Mouse (Mus musculus): ENCODE data around the gene Cib4. TPM values are rescaled to one million over a fixed set of nuclear protein-coding genes. Genes with fewer than 3 reads are reported as not detected.

Cib4 gene
- polyA plus RNA-seq, 1 experiment from 2014 or later, result not detected

- 43% methylated on average over 3 of the region's 3 CpGs for WGBS
- Histone ChIP-seq H3K4me2 (no peak overlapping the region), H3K4me3 (no peak overlapping the region), H3K36me3 (no peaks in the 10 kb centered on the region), H3K27ac (replicated peaks) (no peak overlapping the region), H3K9me3 (no peaks in the 10 kb centered on the region), H3K4me1 (replicated peaks) (no peaks in the 10 kb centered on the region), H3K9ac (no peak overlapping the region), H3K27me3 (no peaks in the 10 kb centered on the region)
- no peak for ATAC-seq (ENCODE audit: low FRiP score, low read depth)
Measured at GRCm38 (mm10) chr5:30559986-30560493, 14.4 kb upstream of the Cib4 start.

- Histone ChIP-seq H3K9ac (no peak overlapping the region), H3K4me3 (no peak overlapping the region), H3K36me3 (no peaks in the 10 kb centered on the region), H3K27me3 (no peaks in the 10 kb centered on the region), H3K4me1 (replicated peaks) (no peaks in the 10 kb centered on the region), H3K9me3 (no peaks in the 10 kb centered on the region), H3K4me2 (no peak overlapping the region), H3K27ac (replicated peaks) (no peak overlapping the region)
- WGBS, result 85% methylated on average over 3 of the region's 3 CpGs
- no peak for ATAC-seq (ENCODE audit: low FRiP score, low read depth)
Measured at GRCm38 (mm10) chr5:30559421-30559820, 13.8 kb upstream of the Cib4 start.

DNA sequence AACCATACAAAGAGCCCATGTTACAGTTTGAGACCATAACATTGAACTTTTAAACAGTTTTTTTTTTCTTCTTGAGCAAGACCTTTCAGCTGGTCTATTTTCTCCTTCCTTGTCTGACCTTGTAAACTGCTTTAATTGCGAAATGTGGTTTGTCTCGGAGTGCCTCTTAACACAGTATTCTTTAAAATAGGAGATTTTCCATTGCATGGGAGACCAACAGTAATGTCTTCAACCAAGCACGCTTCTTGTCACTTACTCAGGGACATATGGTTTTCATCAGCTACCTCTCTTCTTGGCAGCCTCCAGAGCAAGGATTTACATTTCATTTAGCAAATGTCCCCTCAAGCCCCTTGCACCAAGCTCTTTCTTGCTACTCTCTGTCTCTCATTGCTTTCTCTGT, 10.6 kb upstream of the Cib4 start:
- Histone ChIP-seq H3K9me3 (no peaks in the 10 kb centered on the region), H3K9ac (no peak overlapping the region), H3K36me3 (no peaks in the 10 kb centered on the region), H3K27me3 (no peaks in the 10 kb centered on the region), H3K4me2 (no peak overlapping the region), H3K4me1 (replicated peaks) (no peaks in the 10 kb centered on the region), H3K4me3 (no peak overlapping the region), H3K27ac (replicated peaks) (no peak overlapping the region)
- 87% methylated on average over 3 of the region's 3 CpGs for WGBS
- ATAC-seq (ENCODE audit: low FRiP score, low read depth), result no peak

DNA sequence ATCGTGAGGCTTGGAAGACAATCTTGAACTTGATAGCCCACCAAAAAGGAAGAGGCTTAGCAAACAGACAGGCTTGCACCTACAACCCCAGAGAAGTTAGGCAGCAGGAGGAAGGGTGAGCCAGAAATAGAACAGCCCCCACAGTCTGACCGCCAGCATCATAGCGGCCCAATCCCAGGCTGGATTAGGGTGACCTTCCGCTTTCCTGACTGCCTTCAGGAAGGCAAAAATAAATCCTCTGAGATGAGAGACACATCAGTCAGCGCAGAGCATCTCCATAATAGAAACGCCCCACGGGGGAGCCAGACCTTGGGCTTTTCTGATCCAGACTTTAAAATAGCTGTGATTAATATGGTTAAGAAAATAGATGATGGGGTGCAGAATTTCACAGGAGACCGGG, 9.3 kb upstream of the Cib4 start:
- H3K36me3 ChIP-seq, result no peaks in the 10 kb centered on the region
- H3K4me1 ChIP-seq (replicated peaks), result 0 out of 2 replicates have a peak, but pooled peaks cover 5% of the 10 kb centered on the region
- no peak for ATAC-seq (ENCODE audit: low FRiP score, low read depth)
- no peaks in the 10 kb centered on the region for H3K9me3 ChIP-seq
- H3K27me3 ChIP-seq, result no peaks in the 10 kb centered on the region
- 77% methylated on average over 8 of the region's 8 CpGs for WGBS
- H3K9ac ChIP-seq, result no peak overlapping the region
- no peak overlapping the region for H3K27ac ChIP-seq (replicated peaks)
- H3K4me3 ChIP-seq, result no peak overlapping the region
- H3K4me2 ChIP-seq, result no peak overlapping the region

DNA sequence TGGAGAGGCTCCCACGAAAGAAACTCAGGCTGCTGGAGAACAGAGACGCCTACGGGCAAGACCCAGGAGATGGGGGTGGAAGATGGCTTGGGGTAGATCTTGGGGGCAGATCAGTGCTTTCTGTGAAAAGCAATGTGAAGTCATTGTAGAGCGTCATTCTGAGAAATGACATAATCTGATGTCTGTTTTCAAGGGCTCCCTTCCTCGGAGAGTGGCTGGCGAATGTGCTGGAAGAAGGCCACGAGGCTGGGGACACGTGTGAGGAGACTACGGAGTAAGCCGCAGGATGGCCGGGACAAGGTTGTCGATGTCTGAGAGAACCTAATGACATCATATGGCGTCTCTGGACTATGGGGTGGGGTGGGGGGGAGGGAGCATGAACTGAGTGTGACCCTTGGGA, 8.3 kb upstream of the Cib4 start:
- Histone ChIP-seq H3K9ac (no peak overlapping the region), H3K36me3 (no peaks in the 10 kb centered on the region), H3K4me3 (no peak overlapping the region), H3K27me3 (no peaks in the 10 kb centered on the region), H3K4me2 (no peak overlapping the region), H3K27ac (replicated peaks) (no peak overlapping the region), H3K9me3 (no peaks in the 10 kb centered on the region), H3K4me1 (replicated peaks) (0 out of 2 replicates have a peak, but pooled peaks cover 5% of the 10 kb centered on the region)
- 92% methylated on average over 13 of the region's 13 CpGs for WGBS
- ATAC-seq (ENCODE audit: low FRiP score, low read depth), result no peak

GRCm38 (mm10) chr5:30552006-30552405, 6.4 kb upstream of the Cib4 start:
- Histone ChIP-seq H3K9ac (no peak overlapping the region), H3K27ac (replicated peaks) (no peak overlapping the region), H3K27me3 (no peaks in the 10 kb centered on the region), H3K4me3 (no peak overlapping the region), H3K36me3 (no peaks in the 10 kb centered on the region), H3K4me1 (replicated peaks) (0 out of 2 replicates have a peak, but pooled peaks cover 5% of the 10 kb centered on the region), H3K9me3 (no peaks in the 10 kb centered on the region), H3K4me2 (no peak overlapping the region)
- no peak for ATAC-seq (ENCODE audit: low FRiP score, low read depth)
- WGBS, result 86% methylated on average over 6 of the region's 6 CpGs

- no peak for ATAC-seq (ENCODE audit: low FRiP score, low read depth)
- H3K27ac ChIP-seq (replicated peaks), result no peak overlapping the region
- no peaks in the 10 kb centered on the region for H3K27me3 ChIP-seq
- H3K9me3 ChIP-seq, result no peaks in the 10 kb centered on the region
- H3K4me1 ChIP-seq (replicated peaks), result 0 out of 2 replicates have a peak, but pooled peaks cover 5% of the 10 kb centered on the region
- no peaks in the 10 kb centered on the region for H3K36me3 ChIP-seq
- WGBS, result 81% methylated on average over 8 of the region's 8 CpGs
- no peak overlapping the region for H3K9ac ChIP-seq
- no peak overlapping the region for H3K4me3 ChIP-seq
- no peak overlapping the region for H3K4me2 ChIP-seq
Measured at GRCm38 (mm10) chr5:30551022-30551638, 5.5 kb upstream of the Cib4 start.

DNA sequence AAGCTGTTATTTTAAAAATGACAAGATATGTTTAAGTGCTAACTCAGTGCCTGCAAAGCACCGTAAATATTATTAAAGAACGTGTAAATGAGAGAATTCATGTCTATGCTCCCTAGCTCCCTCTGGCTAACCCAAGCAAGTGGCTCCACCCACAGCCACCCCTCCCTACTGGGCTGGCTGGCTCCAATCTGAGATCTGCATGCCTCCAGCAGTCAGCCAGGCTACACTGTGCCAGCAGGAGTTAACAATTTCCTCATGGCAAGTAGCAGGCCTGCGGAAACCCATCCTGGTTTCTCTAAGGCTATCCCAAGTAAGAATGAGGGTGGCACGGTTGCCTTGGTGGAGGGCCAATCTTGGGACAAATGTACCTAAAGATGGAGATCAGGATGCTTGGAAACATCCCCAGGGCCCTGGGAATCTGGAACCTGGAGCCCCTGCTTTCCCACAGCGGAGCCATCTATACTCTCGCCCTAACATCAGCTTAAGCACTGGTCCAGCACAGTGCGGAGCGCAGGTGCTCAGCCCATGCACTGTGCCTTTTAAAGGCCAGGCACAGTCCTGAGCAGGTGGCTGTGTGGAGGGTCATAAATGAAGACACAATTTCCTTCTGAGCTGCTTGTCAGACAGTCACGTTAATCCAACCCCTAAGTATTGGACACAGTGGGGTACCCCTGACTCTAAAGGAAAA, 4.8 kb upstream of the Cib4 start:
- Histone ChIP-seq H3K9me3 (no peaks in the 10 kb centered on the region), H3K9ac (no peak overlapping the region), H3K27ac (replicated peaks) (no peak overlapping the region), H3K4me2 (no peak overlapping the region), H3K4me3 (no peak overlapping the region), H3K36me3 (no peaks in the 10 kb centered on the region), H3K27me3 (no peaks in the 10 kb centered on the region), H3K4me1 (replicated peaks) (0 out of 2 replicates have a peak, but pooled peaks cover 5% of the 10 kb centered on the region)
- 65% methylated on average over 9 of the region's 9 CpGs for WGBS
- ATAC-seq (ENCODE audit: low FRiP score, low read depth), result peak; percentile 54; the same call in 1 of the 2 replicates

DNA sequence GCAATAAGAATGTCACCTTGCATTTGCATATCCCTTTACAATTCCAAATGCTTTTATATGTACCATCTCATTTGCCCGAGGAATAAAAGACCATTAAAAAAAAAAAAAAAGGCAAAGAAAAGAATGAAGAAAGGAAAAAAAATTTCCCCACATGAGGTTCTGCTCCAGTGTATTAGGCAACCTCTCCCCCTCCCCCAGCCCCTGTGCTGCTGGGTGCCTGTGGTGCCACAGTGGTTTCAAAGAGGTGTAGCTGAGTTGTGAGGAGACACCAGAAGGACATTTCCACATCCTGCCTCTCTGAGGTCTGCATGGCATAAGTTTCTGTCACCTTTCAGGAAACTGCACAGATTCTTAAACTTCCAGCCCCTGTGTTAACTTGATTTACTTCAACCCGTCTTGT, 3.0 kb upstream of the Cib4 start:
- no peak overlapping the region for H3K27ac ChIP-seq (replicated peaks)
- 50% methylated on average over 2 of the region's 2 CpGs for WGBS
- 0 out of 2 replicates have a peak, but pooled peaks cover 5% of the 10 kb centered on the region for H3K4me1 ChIP-seq (replicated peaks)
- H3K36me3 ChIP-seq, result no peaks in the 10 kb centered on the region
- H3K27me3 ChIP-seq, result no peaks in the 10 kb centered on the region
- no peak overlapping the region for H3K4me2 ChIP-seq
- no peak overlapping the region for H3K9ac ChIP-seq
- no peak for ATAC-seq (ENCODE audit: low FRiP score, low read depth)
- H3K4me3 ChIP-seq, result no peak overlapping the region
- no peaks in the 10 kb centered on the region for H3K9me3 ChIP-seq

DNA sequence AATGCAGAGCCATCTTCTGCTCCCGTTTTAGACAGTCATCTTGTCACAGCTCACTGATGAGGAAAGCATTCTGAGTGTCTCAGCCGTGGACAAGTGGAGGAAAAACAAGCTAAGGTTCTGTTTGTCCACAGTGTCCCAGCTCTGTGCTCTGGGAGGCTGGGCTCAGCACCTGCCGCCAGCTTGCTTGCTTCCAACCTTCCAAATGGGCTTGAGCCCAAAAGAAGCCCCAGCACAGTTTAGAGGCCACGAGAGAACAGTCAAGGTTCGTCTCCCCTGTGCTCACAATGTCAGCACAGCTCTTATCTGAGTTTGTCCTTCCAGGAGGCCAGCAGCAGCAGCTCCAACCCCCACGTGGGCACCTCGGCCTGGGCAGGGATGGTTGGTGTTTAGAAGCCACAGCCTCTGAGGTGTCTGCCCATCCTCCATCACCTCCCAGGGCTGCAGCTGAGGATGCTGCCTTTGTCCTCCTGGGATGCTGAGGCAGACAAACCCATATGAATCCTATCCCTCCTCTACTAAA, 9.5 kb downstream of the Cib4 start:
- Histone ChIP-seq H3K4me1 (replicated peaks) (peaks cover 3% of the 10 kb centered on the region; the same call in 1 of the 2 replicates), H3K4me2 (no peak overlapping the region), H3K27me3 (no peaks in the 10 kb centered on the region), H3K27ac (replicated peaks) (no peak overlapping the region), H3K36me3 (no peaks in the 10 kb centered on the region), H3K9ac (no peak overlapping the region), H3K4me3 (no peak overlapping the region), H3K9me3 (no peaks in the 10 kb centered on the region)
- ATAC-seq (ENCODE audit: low FRiP score, low read depth), result no peak
- WGBS, result 59% methylated on average over 7 of the region's 7 CpGs

DNA sequence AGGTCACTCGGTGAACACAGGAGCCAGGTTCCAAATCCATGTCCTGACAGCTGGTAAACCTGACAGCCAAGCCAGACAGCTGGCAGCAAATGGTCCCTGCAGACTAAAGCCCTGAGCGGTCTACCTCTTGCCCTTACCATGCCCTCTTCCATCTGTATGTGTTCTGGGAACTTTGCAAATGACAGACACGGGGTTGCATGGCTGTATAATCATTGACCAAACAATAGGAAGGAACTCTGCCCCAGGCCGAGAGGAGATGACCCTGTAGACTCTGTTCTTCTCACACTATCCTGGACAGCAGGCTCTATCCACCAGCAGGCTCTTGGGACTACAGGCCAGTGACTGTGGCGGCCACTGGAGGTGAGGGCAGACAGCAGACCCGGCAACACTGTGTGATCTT, 11.0 kb downstream of the Cib4 start:
- Histone ChIP-seq H3K27ac (replicated peaks) (no peak overlapping the region), H3K9me3 (no peaks in the 10 kb centered on the region), H3K4me2 (no peak overlapping the region), H3K4me3 (no peak overlapping the region), H3K9ac (no peak overlapping the region), H3K36me3 (no peaks in the 10 kb centered on the region), H3K27me3 (no peaks in the 10 kb centered on the region), H3K4me1 (replicated peaks) (peaks cover 3% of the 10 kb centered on the region; the same call in 1 of the 2 replicates)
- ATAC-seq (ENCODE audit: low FRiP score, low read depth), result no peak
- WGBS, result 73% methylated on average over 6 of the region's 6 CpGs

- Histone ChIP-seq H3K4me2 (no peak overlapping the region), H3K9me3 (no peaks in the 10 kb centered on the region), H3K4me3 (no peak overlapping the region), H3K27ac (replicated peaks) (no peak overlapping the region), H3K9ac (no peak overlapping the region), H3K36me3 (no peaks in the 10 kb centered on the region), H3K27me3 (no peaks in the 10 kb centered on the region), H3K4me1 (replicated peaks) (0 out of 2 replicates have a peak, but pooled peaks cover 5% of the 10 kb centered on the region)
- WGBS, result 38% methylated on average over 4 of the region's 4 CpGs
- no peak for ATAC-seq (ENCODE audit: low FRiP score, low read depth)
Measured at GRCm38 (mm10) chr5:30528906-30529305, 16.7 kb downstream of the Cib4 start.
